Comparison of ENCODE assay signal across 37 mouse cellular contexts in genomic region chr7:7674032-7674431, GRCm38 (mm10). TPM values are rescaled to one million over a fixed set of nuclear protein-coding genes. Genes with fewer than 3 reads are reported as not detected.
"Had no signal": no experiment of that assay in that cellular context is flagged by ENCODE, and none has a peak within 500 bp of the region (broad histone marks: within the 10 kb centered on the region; RNA-seq: fewer than 3 reads in every experiment).

No protein-coding gene starts in this region.

RNA-seq across cellular contexts. Expression of gene Vmn2r34, which starts 15.3 kb away (rescaled TPM):
- total RNA-seq: gastrocnemius, adult 18-20 months; gastrocnemius, postnatal 10 days; gastrocnemius, postnatal 36 days; heart, adult 18-20 months; heart, adult 8-10 months; heart, postnatal 14 days; heart, postnatal 36 days; hematopoietic stem cell, adult 5-6 weeks; hindbrain, postnatal 0 days; layer of hippocampus, adult 18-20 months; layer of hippocampus, adult 8-10 months; layer of hippocampus, postnatal 14 days; layer of hippocampus, postnatal 36 days; left cerebral cortex, adult 18-20 months; left cerebral cortex, adult 8-10 months; left cerebral cortex, postnatal 10 days; left cerebral cortex, postnatal 25 days; left cerebral cortex, postnatal 4 days; liver, adult 2 months had no signal
- polyA plus RNA-seq: gonadal fat pad, adult 2 months; heart, embryonic 11.5 days; heart, embryonic 13.5 days; heart, embryonic 15.5 days; heart, postnatal 0 days; hindbrain, embryonic 11.5 days; hindbrain, embryonic 13.5 days; hindbrain, embryonic 15.5 days; hindbrain, postnatal 0 days; intestine, embryonic 14.5 days; intestine, embryonic 16.5 days; kidney, adult 2 months; kidney, embryonic 15.5 days; kidney, postnatal 0 days; large intestine, adult 2 months; limb, embryonic 11.5 days; limb, embryonic 13.5 days; limb, embryonic 15.5 days; liver, adult 2 months; liver, embryonic 13.5 days had no signal
